23 mouse cellular contexts compared by ENCODE assay signal in genomic region chr3:121403449-121403848, GRCm38 (mm10). TPM values are rescaled to one million over a fixed set of nuclear protein-coding genes. Genes with fewer than 3 reads are reported as not detected.
A peak's percentile ranks its signal among the peaks of the same experiment; 100 is the strongest.
DNase-seq lines count a peak whose midpoint lies in the region; ATAC-seq and TF ChIP-seq lines count a peak whose summit lies in the region.
"Had no signal": no experiment of that assay in that cellular context is flagged by ENCODE, and none has a peak within 500 bp of the region (broad histone marks: within the 10 kb centered on the region; RNA-seq: fewer than 3 reads in every experiment).

No protein-coding gene starts in this region.

- no peak overlapping the region for H3K27ac ChIP-seq in liver, adult 2 months (replicated peaks; ENCODE audit: insufficient read depth, low read depth, low read length)
- H3K27ac ChIP-seq in liver, embryonic 11.5 days (ENCODE audit: low read depth, low read length), result no peak overlapping the region
- H3K27ac ChIP-seq in neural tube, embryonic 15.5 days (replicated peaks), result no peak overlapping the region
- H3K27ac ChIP-seq: embryonic facial prominence, embryonic 15.5 days had no signal

- TF ChIP-seq CTCF in liver, adult 2 months (IDR thresholded peaks at IDR 0.05; ENCODE audit: low read depth, low read length), result no peak

- no peaks in the 10 kb centered on the region for H3K79me2 ChIP-seq in liver, adult 2 months (ENCODE audit: control insufficient read depth, insufficient read depth, low read length)

- no peaks in the 10 kb centered on the region for H3K9me3 ChIP-seq in liver, embryonic 11.5 days (ENCODE audit: control insufficient read depth, low read length)
- no peaks in the 10 kb centered on the region for H3K9me3 ChIP-seq in neural tube, embryonic 15.5 days (replicated peaks)
- H3K9me3 ChIP-seq: embryonic facial prominence, embryonic 15.5 days; heart, embryonic 12.5 days had no signal

- no peak for ATAC-seq in liver, embryonic 11.5 days (replicated peaks; ENCODE audit: low FRiP score)
- ATAC-seq in common myeloid progenitor, adult 5-6 weeks (replicated peaks; ENCODE audit: low read depth, poor library complexity, severe bottlenecking), result 0 out of 2 replicates have a peak, but pooled peaks have one; percentile 29
- ATAC-seq in neural tube, embryonic 15.5 days (ENCODE audit: low FRiP score), result no peak
- ATAC-seq: forebrain, embryonic 16.5 days; hindbrain, embryonic 16.5 days; inflammation-experienced regulatory T-cells, adult 6 months; intestine, postnatal 0 days had no signal

- H3K4me2 ChIP-seq in liver, embryonic 11.5 days, result no peak overlapping the region
- no peak overlapping the region for H3K4me2 ChIP-seq in neural tube, embryonic 15.5 days
- H3K4me2 ChIP-seq: embryonic facial prominence, embryonic 15.5 days; heart, embryonic 12.5 days had no signal

- H3K27me3 ChIP-seq in liver, adult 2 months (ENCODE audit: control insufficient read depth, insufficient read depth, low read length), result no peaks in the 10 kb centered on the region
- no peaks in the 10 kb centered on the region for H3K27me3 ChIP-seq in liver, embryonic 11.5 days (replicated peaks; ENCODE audit: control insufficient read depth, insufficient read depth, low read length)
- H3K27me3 ChIP-seq in neural tube, embryonic 15.5 days (replicated peaks), result no peaks in the 10 kb centered on the region
- H3K27me3 ChIP-seq: embryonic facial prominence, embryonic 15.5 days; heart, embryonic 12.5 days had no signal

- no peaks in the 10 kb centered on the region for H3K4me1 ChIP-seq in liver, adult 2 months (ENCODE audit: control insufficient read depth, insufficient read depth, low read length)
- no peaks in the 10 kb centered on the region for H3K4me1 ChIP-seq in liver, embryonic 11.5 days (replicated peaks; ENCODE audit: control insufficient read depth, insufficient read depth, low read length)
- no peaks in the 10 kb centered on the region for H3K4me1 ChIP-seq in neural tube, embryonic 15.5 days

- peak; percentile 35 for DNase-seq in liver, adult 2 months (ENCODE audit: extremely low read depth, low read depth, low spot score)
- no peak for DNase-seq in liver, embryonic 11.5 days (ENCODE audit: low spot score)
- DNase-seq in ES-CJ7 (ENCODE audit: low read depth, low spot score) (peak; percentile 48), NIH3T3 (ENCODE audit: low read depth) (peak; percentile 24)
- no peak for DNase-seq in left cerebral cortex, adult 18-20 months (ENCODE audit: low spot score in 2 of 2)
- DNase-seq in heart, postnatal 25 days (ENCODE audit: low spot score), result no peak
- DNase-seq: adrenal gland, postnatal 10 days; cerebellum, adult 18-20 months; cerebellum, postnatal 10 days; embryo, embryonic 11 days; gastrocnemius, postnatal 10 days; heart, adult 18-20 months; heart, postnatal 36 days had no signal

- intact Hi-C loops in heart, postnatal 25 days (cut with DNase I), result no loop called here

- H3K36me3 ChIP-seq in liver, adult 2 months (ENCODE audit: control insufficient read depth, insufficient read depth, low read length), result no peaks in the 10 kb centered on the region
- H3K36me3 ChIP-seq in liver, embryonic 11.5 days (ENCODE audit: control insufficient read depth, insufficient read depth, low read length), result no peaks in the 10 kb centered on the region
- H3K36me3 ChIP-seq in neural tube, embryonic 15.5 days, result no peaks in the 10 kb centered on the region
- H3K36me3 ChIP-seq: embryonic facial prominence, embryonic 15.5 days; heart, embryonic 12.5 days had no signal

- H3K9ac ChIP-seq in liver, adult 2 months (ENCODE audit: low read depth, low read length), result no peak overlapping the region
- no peak overlapping the region for H3K9ac ChIP-seq in liver, embryonic 11.5 days (ENCODE audit: low read depth, low read length)
- no peak overlapping the region for H3K9ac ChIP-seq in neural tube, embryonic 15.5 days (replicated peaks)
- H3K9ac ChIP-seq: embryonic facial prominence, embryonic 15.5 days; heart, embryonic 12.5 days had no signal

- no peak overlapping the region for H3K4me3 ChIP-seq in liver, adult 2 months (ENCODE audit: insufficient read depth, low read depth, low read length)
- H3K4me3 ChIP-seq in liver, embryonic 11.5 days (ENCODE audit: low read depth, low read length), result no peak overlapping the region
- H3K4me3 ChIP-seq in neural tube, embryonic 15.5 days (replicated peaks), result no peak overlapping the region
- H3K4me3 ChIP-seq: embryonic facial prominence, embryonic 15.5 days; erythroblast, embryonic 14.5 days; heart, embryonic 12.5 days had no signal

- TF ChIP-seq POLR2A in liver, adult 2 months (IDR thresholded peaks at IDR 0.05; ENCODE audit: extremely low read depth, insufficient read depth, low read length), result no peak

- WGBS in liver, adult 2 months, result 41% methylated on average over 5 of the region's 5 CpGs
- WGBS in liver, embryonic 11.5 days, result 34% methylated on average over 5 of the region's 5 CpGs
- WGBS in neural tube, embryonic 15.5 days, result 35% methylated on average over 5 of the region's 5 CpGs

RNA-seq across cellular contexts. Expression of gene Cnn3, which starts 22.8 kb away (rescaled TPM):
- 146 and 163 TPM in 2 replicates for total RNA-seq in liver, adult 2 months (2014; rRNA removed)
- polyA plus RNA-seq in liver, adult 2 months (2012; rRNA removed), result 92.4 and 116 TPM in 2 replicates
- 294 and 295 TPM in 2 replicates for polyA plus RNA-seq in liver, embryonic 11.5 days (2014; fragmentation: Nextera tagmentation; extraction: Ambion mirVana)
- 43.5 and 51.0 TPM in 2 replicates for total RNA-seq in common myeloid progenitor, adult 5-6 weeks (2017)
- 10 to 100 TPM; 59.8 to 68.9 TPM for total RNA-seq in left cerebral cortex, adult 18-20 months (2021)
- 10 to 100 TPM; 41.8 to 48.6 TPM for total RNA-seq in heart, postnatal 25 days (2021)
- polyA plus RNA-seq in neural tube, embryonic 15.5 days (2015; fragmentation: Nextera tagmentation; extraction: Ambion mirVana), result 381 and 465 TPM in 2 replicates
- total RNA-seq: MEL had no signal

Comparison
In these comparisons a context has a peak if more than half of its experiments do, and no peak if none do; other contexts are left out.
1. DNase-seq: peak in liver, adult 2 months (single experiment), ES-CJ7 (single experiment) and NIH3T3 (single experiment); none in liver, embryonic 11.5 days (single experiment), left cerebral cortex, adult 18-20 months (0 of 2) and heart, postnatal 25 days (single experiment).